Mouse (Mus musculus) intestine, postnatal 0 days (tissue): ENCODE measurements around the gene Ceacam10. TPM values are rescaled to one million over a fixed set of nuclear protein-coding genes. Genes with fewer than 3 reads are reported as not detected.
A peak's percentile ranks its signal among the peaks of the same experiment; 100 is the strongest.

Source experiments
- ATAC-seq: fragments of 200-750 bp; cut with Nextera tagmentation; 2 replicates; pipeline ENCODE4 v1.8.0; 2017; ENCODE audit warnings: mild to moderate bottlenecking, moderate TSS enrichment, moderate library complexity
- H3K27ac ChIP-seq: fragments of 300-500 bp; sonication (generic); 2 replicates; pipeline ENCODE4 v1.5.1; 2014; ENCODE audit warnings: mild to moderate bottlenecking, low read depth, low read length, moderate library complexity
- H3K27me3 ChIP-seq: fragments of 300-500 bp; sonication (generic); replicated peaks from 2 replicates; pipeline ENCODE4 v1.6.1; 2014; ENCODE audit warnings: low read length, mixed read lengths; ENCODE audit not compliant: control insufficient read depth, insufficient read depth
- H3K36me3 ChIP-seq: fragments of 300-500 bp; sonication (generic); 2 replicates; pipeline ENCODE4 v1.6.1; 2014; ENCODE audit warnings: mild to moderate bottlenecking, moderate library complexity; ENCODE audit not compliant: control insufficient read depth, insufficient read depth
- H3K4me1 ChIP-seq: fragments of 300-500 bp; sonication (generic); replicated peaks from 2 replicates; pipeline ENCODE4 v1.6.1; 2014; ENCODE audit warnings: antibody characterized with exemption, low read length, mixed read lengths; ENCODE audit not compliant: control insufficient read depth, insufficient read depth
- H3K4me2 ChIP-seq: fragments of 300-500 bp; sonication (generic); replicated peaks from 2 replicates; pipeline ENCODE4 v1.6.1; 2014; ENCODE audit warnings: low read depth, mild to moderate bottlenecking, moderate library complexity
- H3K4me3 ChIP-seq: fragments of 300-500 bp; sonication (generic); 2 replicates; pipeline ENCODE4 v1.5.1; 2014; ENCODE audit warnings: low read depth, low read length
- H3K9ac ChIP-seq: fragments of 300-500 bp; sonication (generic); 2 replicates; pipeline ENCODE4 v1.6.1; 2014; ENCODE audit warnings: mild to moderate bottlenecking, low read depth, low read length
- H3K9me3 ChIP-seq: fragments of 300-500 bp; sonication (generic); 2 replicates; pipeline ENCODE4 v1.6.1; 2016; ENCODE audit warnings: mixed run types; ENCODE audit not compliant: control insufficient read depth
- CTCF ChIP-seq: sonication (generic); IDR thresholded peaks from 2 replicates; pipeline ENCODE4 v1.5.1; 2016; ENCODE audit warnings: low read depth, mild to moderate bottlenecking, control low read depth, antibody characterized with exemption, moderate library complexity
- WGBS: fragments of 180-500 bp; shearing (Covaris S2); extraction: QIAGEN DNeasy Blood & Tissue Kit; methylation state at CpG from one replicate; pipeline ENCODE4 v1.1.7; 2014; 5-methylcytosine and 5-hydroxymethylcytosine counted together
- polyA plus RNA-seq: library from polyadenylated mRNA; unstranded; fragments of >200 nt; fragmentation: Nextera tagmentation; extraction: Ambion mirVana; gene quantifications from 2 replicates; pipeline ENCODE4 v1.2.1, GENCODE M21; 2015

Ceacam10 gene
- polyA plus RNA-seq, 1 experiment from 2014 or later = 0.37 TPM

DNA sequence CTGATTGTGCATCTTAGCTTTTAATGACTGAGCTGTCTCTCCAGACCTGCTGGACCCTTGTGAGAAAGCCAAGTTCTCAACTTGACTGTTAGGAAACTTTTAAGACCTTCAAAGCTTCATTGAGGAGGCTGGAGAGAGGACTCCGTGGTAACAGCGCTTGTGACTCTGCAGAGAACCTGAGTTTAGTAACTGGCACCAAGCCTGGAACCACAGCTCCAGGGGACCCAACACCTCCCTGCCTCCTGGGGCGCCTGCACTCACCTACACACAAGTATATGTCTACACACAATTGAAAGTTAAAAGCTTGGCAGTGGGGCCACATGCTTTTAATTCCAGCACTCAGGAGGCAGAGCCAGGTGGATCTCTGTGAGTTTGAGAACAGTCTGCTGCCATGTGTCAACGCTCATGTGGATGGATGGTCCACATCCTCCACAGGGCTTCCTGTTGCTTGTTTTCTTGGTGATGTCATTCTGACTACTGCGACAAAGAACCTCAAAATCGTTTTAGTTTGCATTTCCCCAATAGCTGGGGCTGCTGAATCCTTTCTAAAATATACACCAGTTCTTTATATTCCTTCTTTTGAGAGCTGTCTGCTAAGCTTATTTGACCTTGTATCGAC is 25.3 kb downstream of the Ceacam10 start:
- no peak for ATAC-seq
- H3K27me3 ChIP-seq = no peaks in the 10 kb centered on the region

DNA sequence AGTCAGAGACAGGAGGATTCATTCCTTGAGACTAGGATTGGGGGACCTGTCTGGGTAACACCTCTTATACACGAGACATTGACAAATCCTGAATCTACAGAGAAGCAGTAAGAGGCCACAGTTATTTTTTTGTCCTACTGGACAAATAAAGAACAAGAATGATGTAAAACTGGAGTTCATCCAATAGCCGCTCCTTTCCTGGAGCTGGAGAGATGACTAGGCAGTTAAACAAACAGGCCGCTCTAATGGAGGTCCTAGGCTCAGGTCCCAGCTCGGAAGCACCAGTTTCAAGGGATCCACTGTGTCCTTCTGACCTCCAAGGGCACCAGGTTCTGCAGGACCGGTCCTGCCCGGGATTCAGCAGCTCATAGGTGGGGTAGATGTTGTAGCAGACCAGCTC is 27.8 kb downstream of the Ceacam10 start:
- Histone ChIP-seq H3K27me3 (no peaks in the 10 kb centered on the region), H3K9ac (no peak overlapping the region), H3K36me3 (no peaks in the 10 kb centered on the region), H3K27ac (no peak overlapping the region), H3K4me1 (no peaks in the 10 kb centered on the region), H3K9me3 (no peaks in the 10 kb centered on the region), H3K4me2 (no peak overlapping the region), H3K4me3 (no peak overlapping the region)
- TF ChIP-seq CTCF = no peak
- 47% methylated on average over 6 of the region's 6 CpGs for WGBS
- ATAC-seq = no peak

More for the DNA sequence above, 25.3 kb downstream of the Ceacam10 start:
- H3K9me3 ChIP-seq = no peaks in the 10 kb centered on the region
- no peak overlapping the region for H3K27ac ChIP-seq
- no peaks in the 10 kb centered on the region for H3K4me1 ChIP-seq
- H3K4me2 ChIP-seq = no peak overlapping the region
- TF ChIP-seq CTCF = no peak
- 66% methylated on average over 7 of the region's 7 CpGs for WGBS
- no peak overlapping the region for H3K4me3 ChIP-seq
- no peak overlapping the region for H3K9ac ChIP-seq
- no peaks in the 10 kb centered on the region for H3K36me3 ChIP-seq

DNA sequence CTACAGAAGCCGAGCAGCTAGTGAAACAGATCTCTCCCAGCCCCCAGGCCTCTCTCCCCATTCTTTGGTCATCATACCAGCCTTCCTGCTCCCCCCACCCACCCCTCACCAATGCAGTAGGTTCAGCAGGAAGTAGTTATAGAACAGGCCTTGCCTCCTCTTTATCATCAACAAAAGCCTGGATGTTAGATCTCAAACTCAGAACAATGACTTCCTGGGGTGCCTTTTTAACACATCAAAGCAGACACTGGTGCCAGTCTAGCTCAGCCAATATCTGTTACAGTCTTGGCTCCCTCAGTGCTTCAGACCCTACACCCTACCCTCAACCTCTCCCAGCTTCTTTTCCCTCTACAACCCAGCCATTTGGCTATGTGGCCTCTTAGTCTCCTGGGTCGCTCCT is 32.0 kb downstream of the Ceacam10 start:
- no peak for ATAC-seq
- Histone ChIP-seq H3K9me3 (no peaks in the 10 kb centered on the region), H3K4me1 (no peaks in the 10 kb centered on the region), H3K27me3 (no peaks in the 10 kb centered on the region), H3K27ac (no peak overlapping the region), H3K36me3 (no peaks in the 10 kb centered on the region), H3K4me2 (no peak overlapping the region), H3K9ac (no peak overlapping the region), H3K4me3 (no peak overlapping the region)
- WGBS = 52% methylated on average over 2 of the region's 2 CpGs
- TF ChIP-seq CTCF = no peak

DNA sequence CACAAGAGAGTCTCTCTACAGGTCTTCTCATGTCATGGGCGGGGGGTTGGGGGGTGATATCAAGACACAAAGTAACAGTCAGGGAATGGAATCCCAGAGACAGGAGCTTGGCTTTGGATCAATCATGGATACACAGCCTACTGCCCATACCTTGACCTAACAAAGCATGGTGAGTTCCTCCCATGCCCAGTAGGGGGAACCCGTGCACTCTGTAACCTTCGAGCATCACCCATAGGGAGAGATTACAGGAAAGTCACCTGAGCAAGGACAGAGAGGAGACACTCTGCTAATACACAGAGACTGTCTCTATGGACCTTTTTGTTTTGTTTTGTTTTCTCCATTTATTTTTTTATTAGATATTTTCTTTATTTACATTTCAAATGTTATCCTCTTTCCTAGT is 40.5 kb downstream of the Ceacam10 start:
- H3K4me3 ChIP-seq = no peak overlapping the region
- H3K27ac ChIP-seq = no peak overlapping the region
- H3K36me3 ChIP-seq = no peaks in the 10 kb centered on the region
- WGBS = 3% methylated on average over 3 of the region's 3 CpGs
- no peaks in the 10 kb centered on the region for H3K27me3 ChIP-seq
- no peak overlapping the region for H3K4me2 ChIP-seq
- ATAC-seq = peak; percentile 51; the same call in 1 of the 2 replicates
- H3K4me1 ChIP-seq = no peaks in the 10 kb centered on the region
- no peaks in the 10 kb centered on the region for H3K9me3 ChIP-seq
- peak; percentile 90 for TF ChIP-seq CTCF
- H3K9ac ChIP-seq = no peak overlapping the region

DNA sequence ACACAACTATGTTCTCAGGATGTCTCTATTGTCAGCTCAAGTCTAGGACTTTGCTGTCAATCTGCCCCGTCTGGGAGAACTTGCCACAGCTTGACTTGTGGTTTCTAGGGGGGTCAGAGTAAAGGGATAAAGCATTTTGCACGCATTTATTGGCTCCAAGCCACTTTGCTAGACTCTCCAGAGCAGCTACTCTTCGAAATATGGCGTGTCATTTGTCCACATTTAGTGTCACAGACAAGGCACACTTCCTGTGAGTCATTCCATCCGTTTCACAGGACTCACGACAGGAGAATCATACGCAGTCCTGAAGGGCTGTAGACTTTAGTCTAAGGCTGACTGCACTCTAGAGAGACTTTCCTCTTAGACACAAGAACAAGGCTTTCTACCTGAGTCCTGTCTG is 47.4 kb downstream of the Ceacam10 start:
- 60% methylated on average over 7 of the region's 7 CpGs for WGBS
- Histone ChIP-seq H3K27me3 (no peaks in the 10 kb centered on the region), H3K27ac (no peak overlapping the region), H3K4me1 (no peaks in the 10 kb centered on the region), H3K4me2 (no peak overlapping the region), H3K9me3 (no peaks in the 10 kb centered on the region), H3K9ac (no peak overlapping the region), H3K4me3 (no peak overlapping the region), H3K36me3 (no peaks in the 10 kb centered on the region)
- TF ChIP-seq CTCF = no peak
- no peak for ATAC-seq

DNA sequence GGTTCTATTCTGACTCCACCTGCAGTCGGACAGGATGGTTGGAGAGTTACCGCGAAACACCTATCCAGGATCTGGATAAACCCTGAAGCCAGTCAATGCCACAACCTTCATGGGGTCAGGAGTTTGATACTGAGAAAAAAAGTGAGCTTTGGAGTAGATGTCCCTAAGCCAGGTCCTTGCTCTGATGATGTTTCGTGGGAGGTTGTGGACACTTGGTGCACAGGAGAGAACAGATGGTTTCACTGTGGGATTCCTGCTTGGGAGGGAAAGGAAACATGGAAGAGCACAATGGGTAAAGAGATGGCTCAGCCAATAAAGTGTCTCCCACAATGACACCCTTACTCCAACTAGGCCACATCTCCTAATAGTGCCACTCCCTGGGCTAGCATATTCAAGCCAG is 50.2 kb downstream of the Ceacam10 start:
- H3K4me1 ChIP-seq = no peaks in the 10 kb centered on the region
- H3K27ac ChIP-seq = no peak overlapping the region
- no peak overlapping the region for H3K4me2 ChIP-seq
- no peaks in the 10 kb centered on the region for H3K27me3 ChIP-seq
- WGBS = 92% methylated on average over 4 of the region's 4 CpGs
- H3K9ac ChIP-seq = no peak overlapping the region
- no peaks in the 10 kb centered on the region for H3K9me3 ChIP-seq
- ATAC-seq = no peak
- no peak overlapping the region for H3K4me3 ChIP-seq
- no peaks in the 10 kb centered on the region for H3K36me3 ChIP-seq
- TF ChIP-seq CTCF = no peak

Other genes with a start within 250 kb of the Ceacam10 start
- 3.4 TPM in 2 replicates for gene Irgq, start 246.5 kb upstream of the Ceacam10 start, polyA plus RNA-seq
- gene Pinlyp, start 231.1 kb upstream of the Ceacam10 start, polyA plus RNA-seq = not detected in 2 replicates
- gene Xrcc1, start 230.9 kb upstream of the Ceacam10 start, polyA plus RNA-seq = 24.5 and 26.6 TPM in 2 replicates
- 17.9 and 25.4 TPM in 2 replicates for gene Ethe1, start 189.7 kb upstream of the Ceacam10 start, polyA plus RNA-seq
- 2.1 and 2.2 TPM in 2 replicates for gene Zfp575, start 189.6 kb upstream of the Ceacam10 start, polyA plus RNA-seq
- 0.65 and 0.85 TPM in 2 replicates for gene Phldb3, start 166.4 kb upstream of the Ceacam10 start, polyA plus RNA-seq
- gene Lypd3, start 140.7 kb upstream of the Ceacam10 start, polyA plus RNA-seq = 0.13 and 0.17 TPM in 2 replicates
- gene Tex101, start 100.5 kb upstream of the Ceacam10 start, polyA plus RNA-seq = not detected in 2 replicates
- not detected in 2 replicates for gene BC049730, start 68.0 kb upstream of the Ceacam10 start, polyA plus RNA-seq
- not detected in 2 replicates for gene Gm4763, start 50.3 kb upstream of the Ceacam10 start, polyA plus RNA-seq
- 0.69 and 1.1 TPM in 2 replicates for gene Cd177, start 16.9 kb upstream of the Ceacam10 start, polyA plus RNA-seq
- 20.6 and 28.0 TPM in 2 replicates for gene Gm9844, start 85.0 kb downstream of the Ceacam10 start, polyA plus RNA-seq
- gene Lypd4, start 92.7 kb downstream of the Ceacam10 start, polyA plus RNA-seq = not detected in 2 replicates
- not detected in 2 replicates for gene Dmrtc2, start 92.9 kb downstream of the Ceacam10 start, polyA plus RNA-seq
- gene Rps19, start 107.2 kb downstream of the Ceacam10 start, polyA plus RNA-seq = 1,134 and 1,200 TPM in 2 replicates
- gene Cd79a, start 120.2 kb downstream of the Ceacam10 start, polyA plus RNA-seq = 0.23 and 0.26 TPM in 2 replicates
- 32.6 and 35.9 TPM in 2 replicates for gene Arhgef1, start 125.7 kb downstream of the Ceacam10 start, polyA plus RNA-seq
- not detected in 2 replicates for gene Gm4881, start 167.3 kb downstream of the Ceacam10 start, polyA plus RNA-seq
- 127 and 129 TPM in 2 replicates for gene Rabac1, start 195.5 kb downstream of the Ceacam10 start, polyA plus RNA-seq
- 3.4 and 3.6 TPM in 2 replicates for gene Atp1a3, start 228.8 kb downstream of the Ceacam10 start, polyA plus RNA-seq